Mouse (Mus musculus) hematopoietic stem cell, adult 5-6 weeks (primary cell): ENCODE measurements around the gene Cd84. TPM values are rescaled to one million over a fixed set of nuclear protein-coding genes. Genes with fewer than 3 reads are reported as not detected.
"Not testable (repeated sequence)": the region's sequence is repeated elsewhere in the genome, so short reads cannot be mapped to it uniquely, and the experiment has no call there.

ENCODE experiments used
- ATAC-seq, 2 experiments: fragments of 125-278 bp in 1 of 2; replicated peaks in 1 of 2; 2 replicates each; pipeline ENCODE4 v1.8.0; 2016 to 2017; ENCODE audit warnings: inconsistent platforms in 2 of 2, mild to moderate bottlenecking in 2 of 2, moderate number of reproducible peaks in 2 of 2, low read depth in 1 of 2, moderate TSS enrichment in 1 of 2; ENCODE audit not compliant: low FRiP score in 2 of 2, poor library complexity in 2 of 2, severe bottlenecking in 2 of 2, insufficient read depth in 1 of 2, low TSS enrichment in 1 of 2
- total RNA-seq: library from RNA; stranded (forward); fragments of 172-1452, 232-1000 nt; gene quantifications from 2 replicates; pipeline ENCODE4 v1.2.3, GENCODE M21; 2017

Cd84 gene
- 96.5 and 139 TPM in 2 replicates for total RNA-seq

GRCm38 (mm10) chr1:171839488-171839887 lies at the start of gene Cd84:
TSS of gene Cd84 (plus strand) at chr1:171839697.
- ATAC-seq = peak in 1 of 2 experiments; percentile 44; a peak in 1 of 4 replicates

GRCm38 (mm10) chr1:171791491-171791890 lies 48.0 kb upstream of the Cd84 start:
- no peak for ATAC-seq

GRCm38 (mm10) chr1:171796185-171796584 lies 43.3 kb upstream of the Cd84 start:
- 0 out of 4 replicates have a peak, but pooled peaks of 1 of the 2 experiments have one; percentile 12 for ATAC-seq

GRCm38 (mm10) chr1:171797840-171798239 lies 41.7 kb upstream of the Cd84 start:
- ATAC-seq = no peak

GRCm38 (mm10) chr1:171799648-171800047 lies 39.8 kb upstream of the Cd84 start:
- no peak for ATAC-seq

- ATAC-seq = not testable (repeated sequence)
Observed at GRCm38 (mm10) chr1:171811048-171811447, 28.4 kb upstream of the Cd84 start.

- ATAC-seq = peak; percentile 96 to 99
Observed at GRCm38 (mm10) chr1:171815545-171816439, 23.7 kb upstream of the Cd84 start.

- ATAC-seq = peak; percentile 54 to 55; a peak in 1 of 4 replicates
Observed at GRCm38 (mm10) chr1:171816991-171817390, 22.5 kb upstream of the Cd84 start.

GRCm38 (mm10) chr1:171821331-171821730 lies 18.2 kb upstream of the Cd84 start:
- ATAC-seq = peak in 1 of 2 experiments; percentile 57; a peak in 1 of 4 replicates

GRCm38 (mm10) chr1:171825462-171825861 lies 14.0 kb upstream of the Cd84 start:
- ATAC-seq = no peak

GRCm38 (mm10) chr1:171826164-171826563 lies 13.3 kb upstream of the Cd84 start:
- ATAC-seq = peak; percentile 44 to 50; a peak in 2 of 4 replicates

GRCm38 (mm10) chr1:171827674-171828073 lies 11.8 kb upstream of the Cd84 start:
- peak; percentile 80 to 94 for ATAC-seq

- ATAC-seq = peak; percentile 57 to 60; a peak in 3 of 4 replicates
Observed at GRCm38 (mm10) chr1:171840450-171841023, 1.0 kb downstream of the Cd84 start.

- ATAC-seq = peak; percentile 55 to 62
Observed at GRCm38 (mm10) chr1:171845035-171845754, 5.7 kb downstream of the Cd84 start.

GRCm38 (mm10) chr1:171848201-171848600 lies 8.7 kb downstream of the Cd84 start:
- ATAC-seq = no peak

- no peak for ATAC-seq
Observed at GRCm38 (mm10) chr1:171848757-171849156, 9.3 kb downstream of the Cd84 start.

GRCm38 (mm10) chr1:171849454-171849853 lies 10.0 kb downstream of the Cd84 start:
- peak; percentile 85 to 90 for ATAC-seq

- ATAC-seq = no peak
Observed at GRCm38 (mm10) chr1:171865467-171865866, 26.0 kb downstream of the Cd84 start.
